Mouse (Mus musculus) MEL (cell line): ENCODE data around the gene Vamp8. TPM values are rescaled to one million over a fixed set of nuclear protein-coding genes. Genes with fewer than 3 reads are reported as not detected.

Experiments used
- DNase-seq: peaks from one replicate; pipeline ENCODE4 v3.0.0; 2011; ENCODE audit warnings: low read depth, low spot score
- H3K27ac ChIP-seq: 2 replicates; pipeline ENCODE4 v1.5.1; 2012; ENCODE audit warnings: low read depth, mild to moderate bottlenecking, control low read depth, low read length, moderate library complexity; ENCODE audit not compliant: control insufficient read depth
- H3K27me3 ChIP-seq, 2 experiments: fragments of 150-350 bp in 1 of 2; sonication (generic) in 1 of 2; 2 replicates each; pipeline ENCODE4 v1.6.1; 2012; ENCODE audit warnings: low read length in 2 of 2, mild to moderate bottlenecking in 2 of 2, improper control_type of control experiment in 1 of 2, moderate library complexity in 1 of 2; ENCODE audit not compliant: insufficient read depth in 2 of 2, control insufficient read depth in 1 of 2
- H3K36me3 ChIP-seq, 2 experiments: 2 replicates each; pipeline ENCODE4 v1.6.1; 2012 to 2014; ENCODE audit warnings: low read length in 2 of 2, improper control_type of control experiment in 1 of 2, inconsistent platforms in 1 of 2, mild to moderate bottlenecking in 1 of 2; ENCODE audit not compliant: insufficient read depth in 2 of 2, control insufficient read depth in 1 of 2
- H3K4me1 ChIP-seq, 2 experiments: fragments of 150-350 bp in 1 of 2; sonication (generic) in 1 of 2; 2 replicates each; pipeline ENCODE4 v1.6.1; 2012; ENCODE audit warnings: low read length in 2 of 2, improper control_type of control experiment in 1 of 2, mild to moderate bottlenecking in 1 of 2; ENCODE audit not compliant: insufficient read depth in 2 of 2, control insufficient read depth in 1 of 2
- H3K4me3 ChIP-seq, 2 experiments: fragments of 150-350 bp in 1 of 2; sonication (generic) in 1 of 2; 2 replicates each; pipeline ENCODE4 v1.5.1; 2012; ENCODE audit warnings: low read depth in 2 of 2, low read length in 2 of 2, mild to moderate bottlenecking in 2 of 2, moderate library complexity in 2 of 2, control low read depth in 1 of 2, improper control_type of control experiment in 1 of 2; ENCODE audit not compliant: control insufficient read depth in 1 of 2, insufficient read depth in 1 of 2
- H3K79me2 ChIP-seq: 2 replicates; pipeline ENCODE4 v1.6.1; 2012; ENCODE audit warnings: mild to moderate bottlenecking, low read length, moderate library complexity; ENCODE audit not compliant: control insufficient read depth, poor library complexity, insufficient read depth
- H3K9ac ChIP-seq: 2 replicates; pipeline ENCODE4 v1.6.1; 2012; ENCODE audit warnings: low read depth, mild to moderate bottlenecking, control low read depth, low read length, moderate library complexity; ENCODE audit not compliant: control insufficient read depth, poor library complexity, severe bottlenecking
- H3K9me3 ChIP-seq: fragments of 150-350 bp; sonication (generic); replicated peaks from 2 replicates; pipeline ENCODE4 v1.6.1; 2012; ENCODE audit warnings: mild to moderate bottlenecking, low read length, improper control_type of control experiment, moderate library complexity; ENCODE audit not compliant: insufficient read depth
- BHLHE40 ChIP-seq: IDR thresholded peaks from 2 replicates; pipeline ENCODE4 v1.6.1; 2012; ENCODE audit warnings: low read depth, mild to moderate bottlenecking, inconsistent platforms, low read length, improper control_type of control experiment, borderline replicate concordance
- CHD1 ChIP-seq: IDR thresholded peaks from 2 replicates; pipeline ENCODE4 v1.6.1; 2012; ENCODE audit warnings: low read depth, mild to moderate bottlenecking, inconsistent platforms, low read length, improper control_type of control experiment
- CTCF ChIP-seq, 3 experiments: IDR thresholded peaks in 2 of 3; conservative IDR thresholded peaks in 1 of 3; 2 replicates each; pipeline ENCODE4 v1.5.1; 2011 to 2012; ENCODE audit warnings: low read length in 3 of 3, low read depth in 2 of 3, mild to moderate bottlenecking in 2 of 3, improper control_type of control experiment in 1 of 3, inconsistent platforms in 1 of 3, mixed read lengths in 1 of 3, moderate library complexity in 1 of 3; ENCODE audit not compliant: control insufficient read depth in 1 of 3, insufficient read depth in 1 of 3, poor library complexity in 1 of 3, severe bottlenecking in 1 of 3
- E2F4 ChIP-seq: IDR thresholded peaks from 2 replicates; pipeline ENCODE4 v1.6.1; 2011; ENCODE audit warnings: low read depth, low read length, improper control_type of control experiment, borderline replicate concordance
- ETS1 ChIP-seq: IDR thresholded peaks from 2 replicates; pipeline ENCODE4 v1.6.1; 2012; ENCODE audit warnings: low read depth, mild to moderate bottlenecking, inconsistent platforms, low read length, improper control_type of control experiment, moderate library complexity
- GABPA ChIP-seq: IDR thresholded peaks from 2 replicates; pipeline ENCODE4 v1.6.1; 2012; ENCODE audit warnings: low read depth, mild to moderate bottlenecking, inconsistent platforms, low read length, improper control_type of control experiment, moderate library complexity
- HCFC1 ChIP-seq: IDR thresholded peaks from 2 replicates; pipeline ENCODE4 v1.6.1; 2012; ENCODE audit warnings: low read depth, mild to moderate bottlenecking, inconsistent platforms, low read length, improper control_type of control experiment, moderate library complexity
- MAZ ChIP-seq: IDR thresholded peaks from 2 replicates; pipeline ENCODE4 v1.6.1; 2012; ENCODE audit warnings: low read depth, mild to moderate bottlenecking, inconsistent platforms, low read length, improper control_type of control experiment
- MEF2A ChIP-seq: IDR thresholded peaks from 2 replicates; pipeline ENCODE4 v1.6.1; 2014; ENCODE audit warnings: low read depth, mild to moderate bottlenecking, inconsistent platforms, low read length, improper control_type of control experiment; ENCODE audit not compliant: poor library complexity, insufficient replicate concordance, severe bottlenecking; ENCODE audit errors: extremely low read depth
- MYB ChIP-seq: IDR thresholded peaks from 2 replicates; pipeline ENCODE4 v1.6.1; 2011; ENCODE audit warnings: mild to moderate bottlenecking, low read depth, low read length, improper control_type of control experiment
- POLR2AphosphoS5 ChIP-seq: IDR thresholded peaks from 2 replicates; pipeline ENCODE4 v1.6.1; 2012; ENCODE audit warnings: low read depth, borderline replicate concordance, mild to moderate bottlenecking, inconsistent platforms, low read length, moderate library complexity, mixed read lengths
- RAD21 ChIP-seq: IDR thresholded peaks from 2 replicates; pipeline ENCODE4 v1.6.1; 2011; ENCODE audit warnings: mild to moderate bottlenecking, low read depth, low read length, improper control_type of control experiment
- SIN3A ChIP-seq: IDR thresholded peaks from 2 replicates; pipeline ENCODE4 v1.6.1; 2012; ENCODE audit warnings: low read length, improper control_type of control experiment, inconsistent platforms
- SMC3 ChIP-seq: IDR thresholded peaks from 2 replicates; pipeline ENCODE4 v1.6.1; 2011; ENCODE audit warnings: low read depth, low read length, improper control_type of control experiment
- TAL1 ChIP-seq: IDR thresholded peaks from 2 replicates; pipeline ENCODE4 v1.6.1; 2012; ENCODE audit warnings: mild to moderate bottlenecking, inconsistent platforms, low read length, moderate library complexity, mixed read lengths
- TCF12 ChIP-seq: IDR thresholded peaks from 2 replicates; pipeline ENCODE4 v1.6.1; 2014; ENCODE audit warnings: low read depth, mild to moderate bottlenecking, inconsistent platforms, low read length, improper control_type of control experiment, moderate library complexity
- UBTF ChIP-seq: IDR thresholded peaks from 2 replicates; pipeline ENCODE4 v1.6.1; 2012; ENCODE audit warnings: low read depth, mild to moderate bottlenecking, inconsistent platforms, low read length, improper control_type of control experiment, moderate library complexity, borderline replicate concordance; ENCODE audit not compliant: insufficient read depth
- USF1 ChIP-seq: IDR thresholded peaks from 2 replicates; pipeline ENCODE4 v1.6.1; 2014; ENCODE audit warnings: low read depth, mild to moderate bottlenecking, inconsistent platforms, low read length, improper control_type of control experiment, moderate library complexity
- ZC3H11A ChIP-seq: IDR thresholded peaks from 2 replicates; pipeline ENCODE4 v1.6.1; 2012; ENCODE audit warnings: low read depth, mild to moderate bottlenecking, inconsistent platforms, low read length, improper control_type of control experiment
- ZKSCAN1 ChIP-seq: IDR thresholded peaks from 2 replicates; pipeline ENCODE4 v1.6.1; 2012; ENCODE audit warnings: low read depth, mild to moderate bottlenecking, inconsistent platforms, low read length, improper control_type of control experiment, moderate library complexity
- polyA plus RNA-seq, 2 experiments: library from polyadenylated mRNA; stranded (reverse) in 1 of 2; unstranded in 1 of 2; fragments of >175 nt in 1 of 2; fragments of >200 nt in 1 of 2; gene quantifications; 2 replicates each; pipeline versions ENCODE4 v1.2.1 to v1.2.4; 2012; ENCODE audit warnings: low replicate concordance in 2 of 2, low read depth in 1 of 2; ENCODE audit not compliant: insufficient read length in 2 of 2, insufficient read depth in 1 of 2, missing spikeins in 1 of 2
- total RNA-seq: library from RNA; depleted of rRNA; stranded (reverse); fragments of 300-350 nt; gene quantifications from 2 replicates; pipeline ENCODE4 v1.2.3, GENCODE M21; 2012

Vamp8 gene
- total and polyA plus RNA-seq, 3 experiments: 164 to 179 TPM; not detected in 1

- TF ChIP-seq SIN3A (no peak), CHD1 (no peak), MAZ (no peak), UBTF (peak; percentile 98; the same call in 1 of the 2 replicates), RAD21 (no peak), USF1 (no peak), ZKSCAN1 (no peak), HCFC1 (no peak), E2F4 (no peak), BHLHE40 (no peak), TAL1 (peak; percentile 99), MEF2A (no peak), ETS1 (no peak), ZC3H11A (no peak), GABPA (no peak), TCF12 (no peak), MYB (no peak), SMC3 (no peak), CTCF (IDR thresholded peaks at IDR 0.05 in 2 of 3, conservative IDR thresholded peaks at IDR 0.05 in 1 of 3; ENCODE audit: control insufficient read depth in 1 of 3, insufficient read depth in 1 of 3, low read depth in 2 of 3, low read length in 3 of 3, poor library complexity in 1 of 3, severe bottlenecking in 1 of 3) (no peak)
Observed at GRCm38 (mm10) chr6:72389471-72389940, 997 bp downstream of the Vamp8 start (continued).

- Histone ChIP-seq H3K27ac (peak overlapping the region; percentile 99), H3K4me3 (peak overlapping the region; percentile 2 to 51; a peak in 3 of 4 replicates), H3K9me3 (no peaks in the 10 kb centered on the region), H3K4me1 (peaks cover 0 to 54% of the 10 kb centered on the region in 2 experiments; a peak in 3 of 4 replicates), H3K79me2 (peaks cover 63% of the 10 kb centered on the region), H3K36me3 (peaks cover 2 to 57% of the 10 kb centered on the region in 2 experiments; a peak in 3 of 4 replicates), H3K9ac (peak overlapping the region; percentile 84), H3K27me3 (no peaks in the 10 kb centered on the region)
- TF ChIP-seq CHD1 (no peak), POLR2AphosphoS5 (peak; percentile 98; the same call in 1 of the 2 replicates)
- DNase-seq: peak; percentile 75
Observed at GRCm38 (mm10) chr6:72388791-72389329, 1.6 kb downstream of the Vamp8 start.
